Mouse (Mus musculus) limb, embryonic 14.5 days (tissue): ENCODE results near the gene Phip. TPM values are rescaled to one million over a fixed set of nuclear protein-coding genes. Genes with fewer than 3 reads are reported as not detected.

Experiments used
- ATAC-seq: fragments of 200-750 bp; cut with Nextera tagmentation; 2 replicates; pipeline ENCODE4 v1.8.0; 2017; ENCODE audit warnings: low read depth, moderate number of reproducible peaks, moderate TSS enrichment; ENCODE audit not compliant: low FRiP score
- DNase-seq: peaks from one replicate; pipeline ENCODE4 v3.0.0-alpha.2; 2015; ENCODE audit warnings: low spot score
- H3K27ac ChIP-seq: fragments of 300-500 bp; sonication (generic); replicated peaks from 2 replicates; pipeline ENCODE4 v1.5.1; 2014; ENCODE audit warnings: low read depth, mild to moderate bottlenecking, low read length, moderate library complexity, mixed read lengths
- H3K27me3 ChIP-seq: fragments of 300-500 bp; sonication (generic); 2 replicates; pipeline ENCODE4 v1.6.1; 2014; ENCODE audit warnings: low read length, mixed read lengths; ENCODE audit not compliant: control insufficient read depth, insufficient read depth
- H3K36me3 ChIP-seq: fragments of 300-500 bp; sonication (generic); 2 replicates; pipeline ENCODE4 v1.6.1; 2014; ENCODE audit warnings: mild to moderate bottlenecking, low read length, moderate library complexity, mixed read lengths; ENCODE audit not compliant: control insufficient read depth, insufficient read depth
- H3K4me1 ChIP-seq: fragments of 300-500 bp; sonication (generic); 2 replicates; pipeline ENCODE4 v1.6.1; 2014; ENCODE audit warnings: antibody characterized with exemption, low read length, mixed read lengths; ENCODE audit not compliant: control insufficient read depth, insufficient read depth
- H3K4me2 ChIP-seq: fragments of 300-500 bp; sonication (generic); replicated peaks from 2 replicates; pipeline ENCODE4 v1.6.1; 2014; ENCODE audit warnings: low read depth, mild to moderate bottlenecking, low read length, moderate library complexity; ENCODE audit not compliant: severe bottlenecking
- H3K4me3 ChIP-seq: fragments of 300-500 bp; sonication (generic); replicated peaks from 2 replicates; pipeline ENCODE4 v1.5.1; 2014; ENCODE audit warnings: low read length
- H3K9ac ChIP-seq: fragments of 300-500 bp; sonication (generic); 2 replicates; pipeline ENCODE4 v1.6.1; 2014; ENCODE audit warnings: mild to moderate bottlenecking, low read depth, low read length, moderate library complexity; ENCODE audit not compliant: severe bottlenecking
- H3K9me3 ChIP-seq: fragments of 300-500 bp; sonication (generic); 2 replicates; pipeline ENCODE4 v1.6.1; 2016; ENCODE audit warnings: low read length; ENCODE audit not compliant: control insufficient read depth
- POLR2A ChIP-seq: fragments of 200-500 bp; IDR thresholded peaks from 2 replicates; pipeline ENCODE4 v1.8.0; 2012; ENCODE audit warnings: inconsistent platforms, mild to moderate bottlenecking, moderate library complexity, borderline replicate concordance; ENCODE audit not compliant: insufficient read depth, insufficient read length; ENCODE audit errors: extremely low read depth
- WGBS: fragments of 180-500 bp; shearing (Covaris S2); extraction: QIAGEN DNeasy Blood & Tissue Kit; methylation state at CpG from one replicate; pipeline ENCODE4 v1.1.7; 2014; 5-methylcytosine and 5-hydroxymethylcytosine counted together
- polyA plus RNA-seq, 2 experiments: library from polyadenylated mRNA; depleted of rRNA in 1 of 2; stranded (reverse) in 1 of 2; unstranded in 1 of 2; fragments of >200 nt; fragmentation: Nextera tagmentation in 1 of 2; extraction: Ambion mirVana in 1 of 2; gene quantifications; 2 replicates each; pipeline versions ENCODE4 v1.2.1 to v1.2.3; 2012 to 2014

Gene Phip
- polyA plus RNA-seq, 2 experiments, result 16.9 to 84.1 TPM

DNA sequence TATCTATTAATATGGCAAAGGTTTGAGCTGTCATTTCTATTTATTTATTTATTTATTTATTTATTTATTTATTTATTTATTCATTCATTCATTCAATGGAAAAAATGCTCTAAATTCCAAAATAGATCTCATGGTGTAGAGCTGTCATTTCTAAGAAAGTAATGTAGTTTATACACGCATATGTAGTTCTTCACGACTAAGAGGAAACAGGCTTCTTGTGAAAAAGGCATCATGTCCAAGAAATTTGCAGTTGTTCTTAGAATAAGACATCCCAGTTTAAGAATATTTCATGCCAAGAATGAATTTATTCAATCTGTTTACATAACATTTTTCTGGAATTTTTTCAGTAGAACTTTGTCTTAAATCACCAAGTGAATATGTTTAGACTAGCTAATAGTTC lies 114.5 kb downstream of the Phip start:
- H3K9ac ChIP-seq, result no peak overlapping the region
- H3K4me1 ChIP-seq, result no peaks in the 10 kb centered on the region
- no peak for DNase-seq
- no peaks in the 10 kb centered on the region for H3K27me3 ChIP-seq
- no peaks in the 10 kb centered on the region for H3K9me3 ChIP-seq
- H3K4me2 ChIP-seq, result no peak overlapping the region
- no peak for ATAC-seq
- H3K36me3 ChIP-seq, result 0 out of 2 replicates have a peak, but pooled peaks cover 2% of the 10 kb centered on the region
- no peak for TF ChIP-seq POLR2A
- no peak overlapping the region for H3K4me3 ChIP-seq
- 89% methylated on average over 2 of the region's 2 CpGs for WGBS
- H3K27ac ChIP-seq, result no peak overlapping the region

DNA sequence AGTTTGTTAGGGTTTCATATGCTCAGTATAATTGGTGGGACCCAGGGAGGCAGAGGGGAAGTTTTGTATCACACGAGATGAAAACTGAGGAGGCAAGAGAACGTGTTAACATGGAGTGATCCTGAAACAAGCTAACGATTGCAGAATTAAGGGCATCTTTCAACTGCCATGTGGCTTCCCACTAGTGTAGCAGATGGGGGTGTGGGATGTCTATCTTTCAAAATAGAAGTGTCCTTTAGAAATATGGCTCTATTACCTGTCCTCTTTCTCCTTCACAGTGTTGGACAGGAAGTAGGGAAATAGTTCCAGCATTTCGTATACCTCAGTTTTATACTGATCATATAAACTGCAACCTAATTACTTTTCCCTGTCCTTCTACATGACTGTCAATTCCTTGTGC lies 119.1 kb downstream of the Phip start:
- Histone ChIP-seq H3K9ac (no peak overlapping the region), H3K36me3 (0 out of 2 replicates have a peak, but pooled peaks cover 2% of the 10 kb centered on the region), H3K27me3 (no peaks in the 10 kb centered on the region), H3K4me2 (no peak overlapping the region), H3K4me3 (no peak overlapping the region), H3K27ac (no peak overlapping the region), H3K4me1 (no peaks in the 10 kb centered on the region), H3K9me3 (no peaks in the 10 kb centered on the region)
- ATAC-seq, result no peak
- whole genome bisulfite sequencing, result 71% methylated on average over 4 of the region's 4 CpGs
- no peak for DNase-seq
- TF ChIP-seq POLR2A, result no peak

DNA sequence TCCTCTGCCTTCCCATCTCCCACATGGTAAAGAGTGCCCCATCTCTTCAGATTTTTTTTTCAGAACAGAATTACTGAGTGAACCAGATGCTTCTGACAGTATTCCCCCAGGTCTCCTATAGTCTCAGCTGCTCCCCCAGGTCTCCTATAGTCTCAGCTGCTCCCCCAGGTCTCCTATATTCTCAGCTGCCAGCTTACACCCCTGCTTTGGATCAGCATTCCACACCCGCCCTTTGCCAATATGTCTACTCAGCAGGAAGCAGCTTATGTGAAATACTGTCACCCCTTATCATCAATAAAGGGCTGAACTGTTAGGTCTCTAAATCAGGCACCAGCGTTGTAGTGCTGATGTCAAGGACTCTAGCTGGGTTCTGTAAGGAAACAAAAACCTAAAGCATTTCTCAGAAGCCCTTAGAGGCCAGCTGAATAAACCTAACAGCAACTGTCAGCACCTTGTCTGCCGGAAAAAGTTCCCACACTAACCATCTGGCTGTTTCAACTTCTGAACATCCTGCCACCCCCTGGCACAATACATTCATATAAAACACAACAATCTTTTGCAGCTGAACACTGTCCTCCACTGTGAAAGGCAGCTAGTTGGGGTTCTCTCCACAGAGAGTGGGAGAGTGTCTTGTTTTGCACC lies 120.2 kb downstream of the Phip start:
- DNase-seq (no peak), ATAC-seq (no peak)
- Histone ChIP-seq H3K4me1 (no peaks in the 10 kb centered on the region), H3K9me3 (no peaks in the 10 kb centered on the region), H3K36me3 (0 out of 2 replicates have a peak, but pooled peaks cover 3% of the 10 kb centered on the region), H3K9ac (no peak overlapping the region), H3K27ac (no peak overlapping the region), H3K27me3 (no peaks in the 10 kb centered on the region), H3K4me2 (no peak overlapping the region), H3K4me3 (no peak overlapping the region)
- no peak for TF ChIP-seq POLR2A
- 33% methylated on average over 3 of the region's 3 CpGs for WGBS

DNA sequence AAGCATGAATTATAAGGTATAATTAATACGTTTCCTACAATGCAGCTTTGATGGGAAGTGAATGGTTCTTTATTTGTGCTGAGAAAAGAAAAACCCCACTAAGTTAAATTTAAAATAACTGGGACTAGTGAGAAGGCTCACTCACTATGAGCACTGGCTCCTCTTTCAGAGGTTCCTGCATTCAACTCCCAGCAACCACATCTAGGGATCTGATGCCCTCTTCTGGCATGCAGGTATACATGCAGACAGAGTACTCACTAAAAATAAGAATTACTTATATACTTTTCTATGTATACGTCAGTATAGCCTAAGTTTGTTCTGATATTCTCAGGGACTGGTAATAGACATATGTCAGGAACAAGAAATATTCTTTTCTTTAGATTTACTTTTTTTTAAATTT lies 121.3 kb downstream of the Phip start:
- DNase-seq, result no peak
- 46% methylated on average over 2 of the region's 2 CpGs for WGBS

GRCm38 (mm10) chr9:82842671-82843070 lies 132.6 kb downstream of the Phip start:
- Histone ChIP-seq H3K36me3 (peaks cover 27% of the 10 kb centered on the region), H3K27me3 (no peaks in the 10 kb centered on the region), H3K4me2 (no peak overlapping the region), H3K9me3 (no peaks in the 10 kb centered on the region), H3K9ac (no peak overlapping the region), H3K4me3 (no peak overlapping the region), H3K27ac (no peak overlapping the region), H3K4me1 (no peaks in the 10 kb centered on the region)
- TF ChIP-seq POLR2A, result no peak
- DNase-seq (no peak), ATAC-seq (no peak)
- WGBS, result 85% methylated on average over 4 of the region's 4 CpGs

More for the DNA sequence above, 121.3 kb downstream of the Phip start:
- H3K27ac ChIP-seq, result no peak overlapping the region
- H3K27me3 ChIP-seq, result no peaks in the 10 kb centered on the region
- TF ChIP-seq POLR2A, result no peak
- ATAC-seq, result no peak
- H3K36me3 ChIP-seq, result 0 out of 2 replicates have a peak, but pooled peaks cover 3% of the 10 kb centered on the region
- H3K4me2 ChIP-seq, result no peak overlapping the region
- no peaks in the 10 kb centered on the region for H3K9me3 ChIP-seq
- H3K4me1 ChIP-seq, result no peaks in the 10 kb centered on the region
- no peak overlapping the region for H3K4me3 ChIP-seq
- H3K9ac ChIP-seq, result no peak overlapping the region
